Mouse (Mus musculus) spleen, adult 12 weeks (tissue): ENCODE measurements around the gene Ptger2.
"Not testable (repeated sequence)": the region's sequence is repeated elsewhere in the genome, so short reads cannot be mapped to it uniquely, and the experiment has no call there.

Experiments used
- DNase-seq: peaks from one replicate; pipeline ENCODE4 v3.0.0; 2022; ENCODE audit warnings: low spot score

Gene Ptger2

GRCm38 (mm10) chr14:44987674-44988355 lies at the start of gene Ptger2:
Ptger2 (plus strand) TSS chr14:44988195.
- not testable (repeated sequence) for DNase-seq

GRCm38 (mm10) chr14:44960746-44961145 lies 27.2 kb upstream of the Ptger2 start:
- no peak for DNase-seq

- DNase-seq, result peak; percentile 9
Measured at GRCm38 (mm10) chr14:44977278-44977677, 10.7 kb upstream of the Ptger2 start.

GRCm38 (mm10) chr14:44979887-44980286 lies 8.1 kb upstream of the Ptger2 start:
- no peak for DNase-seq

GRCm38 (mm10) chr14:44981490-44981889 lies 6.5 kb upstream of the Ptger2 start:
- no peak for DNase-seq

GRCm38 (mm10) chr14:44984106-44984505 lies 3.9 kb upstream of the Ptger2 start:
- no peak for DNase-seq

GRCm38 (mm10) chr14:44986248-44986647 lies 1.7 kb upstream of the Ptger2 start:
- DNase-seq, result no peak

- no peak for DNase-seq
Measured at GRCm38 (mm10) chr14:44988456-44989016, 541 bp downstream of the Ptger2 start.

GRCm38 (mm10) chr14:44989017-44989721 lies 1.2 kb downstream of the Ptger2 start:
- DNase-seq, result no peak

GRCm38 (mm10) chr14:44989751-44990150 lies 1.8 kb downstream of the Ptger2 start:
- no peak for DNase-seq

GRCm38 (mm10) chr14:44994337-44994736 lies 6.3 kb downstream of the Ptger2 start:
- no peak for DNase-seq

GRCm38 (mm10) chr14:45000086-45000769 lies 12.2 kb downstream of the Ptger2 start:
- no peak for DNase-seq

GRCm38 (mm10) chr14:45005698-45006283 lies 17.8 kb downstream of the Ptger2 start:
- DNase-seq, result no peak

- no peak for DNase-seq
Measured at GRCm38 (mm10) chr14:45009242-45009641, 21.2 kb downstream of the Ptger2 start.

GRCm38 (mm10) chr14:45011260-45011659 lies 23.3 kb downstream of the Ptger2 start:
- DNase-seq, result no peak

- DNase-seq, result no peak
Measured at GRCm38 (mm10) chr14:45011671-45012070, 23.7 kb downstream of the Ptger2 start.

- no peak for DNase-seq
Measured at GRCm38 (mm10) chr14:45021551-45021950, 33.6 kb downstream of the Ptger2 start.

GRCm38 (mm10) chr14:45034293-45034692 lies 46.3 kb downstream of the Ptger2 start:
- no peak for DNase-seq

GRCm38 (mm10) chr14:45036579-45036978 lies 48.6 kb downstream of the Ptger2 start:
- no peak for DNase-seq

GRCm38 (mm10) chr14:45038052-45038451 lies 50.1 kb downstream of the Ptger2 start:
- no peak for DNase-seq

GRCm38 (mm10) chr14:45040851-45041475 lies 53.0 kb downstream of the Ptger2 start:
- no peak for DNase-seq

- no peak for DNase-seq
Measured at GRCm38 (mm10) chr14:45048128-45048527, 60.1 kb downstream of the Ptger2 start.
